Mouse (Mus musculus): Measurements from ENCODE around the gene Arfgap3.
"Not testable (repeated sequence)": the region's sequence is repeated elsewhere in the genome, so short reads cannot be mapped to it uniquely, and the experiment has no call there.

The Arfgap3 gene

DNA sequence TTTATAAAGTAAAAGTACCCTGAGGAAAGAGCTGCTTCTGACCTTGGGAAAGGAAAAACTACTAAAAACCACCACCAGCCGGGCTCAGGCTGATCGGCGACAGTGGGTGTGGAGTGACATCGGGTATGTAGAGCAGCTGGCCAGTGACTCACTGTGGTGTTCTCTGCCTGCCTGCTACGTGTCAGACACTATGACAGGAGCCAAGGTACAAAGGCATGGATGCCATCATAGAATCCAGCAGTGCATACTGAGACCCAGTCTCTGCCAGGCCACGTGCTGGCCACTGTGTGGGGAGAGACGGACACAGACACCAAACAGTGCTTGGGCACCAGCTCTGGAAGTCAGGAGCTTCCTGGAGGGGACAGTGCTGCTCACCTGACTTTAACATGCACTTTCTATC, 5.1 kb downstream of the Arfgap3 start:
- DNase-seq (ENCODE audit: low spot score): no peak

DNA sequence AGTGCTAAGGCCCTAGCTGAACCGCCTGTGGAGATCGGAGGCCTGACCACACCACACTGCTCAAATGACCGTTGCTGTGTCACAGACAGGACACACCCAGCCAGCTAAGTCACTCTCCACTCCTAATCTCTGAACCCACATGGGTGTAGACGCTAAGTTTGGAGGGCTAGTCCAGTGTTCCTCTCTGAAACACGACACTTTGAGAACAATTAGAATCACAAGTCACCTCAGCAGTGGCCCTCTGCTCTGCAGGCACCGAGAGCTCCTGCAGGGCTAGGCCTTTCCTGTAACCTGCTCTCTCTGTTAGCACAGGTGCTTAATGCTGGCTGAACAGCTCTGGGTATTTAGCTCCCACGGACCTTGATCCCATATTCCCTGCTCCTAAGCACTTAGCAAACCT, 5.9 kb downstream of the Arfgap3 start:
- DNase-seq (ENCODE audit: low spot score): no peak

DNA sequence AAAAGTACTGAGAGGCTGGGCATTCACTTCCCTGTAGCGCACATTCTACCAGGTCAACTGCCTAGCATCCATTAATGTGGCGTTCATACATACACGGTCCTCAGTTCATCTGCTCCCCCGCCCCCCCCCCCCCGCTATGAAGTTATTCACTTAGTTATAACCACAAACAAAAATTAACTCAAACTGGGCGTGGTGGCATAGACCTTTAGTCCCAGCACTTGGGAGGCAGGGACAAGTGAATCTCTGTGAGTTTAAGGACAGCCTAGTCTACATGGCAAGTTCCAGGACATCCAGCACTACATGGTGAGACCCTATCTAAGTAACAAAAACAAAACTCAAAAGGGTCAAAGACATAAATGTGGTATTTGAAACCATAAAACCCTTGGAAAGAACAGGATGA, 11.1 kb downstream of the Arfgap3 start:
- DNase-seq (ENCODE audit: low spot score): no peak

DNA sequence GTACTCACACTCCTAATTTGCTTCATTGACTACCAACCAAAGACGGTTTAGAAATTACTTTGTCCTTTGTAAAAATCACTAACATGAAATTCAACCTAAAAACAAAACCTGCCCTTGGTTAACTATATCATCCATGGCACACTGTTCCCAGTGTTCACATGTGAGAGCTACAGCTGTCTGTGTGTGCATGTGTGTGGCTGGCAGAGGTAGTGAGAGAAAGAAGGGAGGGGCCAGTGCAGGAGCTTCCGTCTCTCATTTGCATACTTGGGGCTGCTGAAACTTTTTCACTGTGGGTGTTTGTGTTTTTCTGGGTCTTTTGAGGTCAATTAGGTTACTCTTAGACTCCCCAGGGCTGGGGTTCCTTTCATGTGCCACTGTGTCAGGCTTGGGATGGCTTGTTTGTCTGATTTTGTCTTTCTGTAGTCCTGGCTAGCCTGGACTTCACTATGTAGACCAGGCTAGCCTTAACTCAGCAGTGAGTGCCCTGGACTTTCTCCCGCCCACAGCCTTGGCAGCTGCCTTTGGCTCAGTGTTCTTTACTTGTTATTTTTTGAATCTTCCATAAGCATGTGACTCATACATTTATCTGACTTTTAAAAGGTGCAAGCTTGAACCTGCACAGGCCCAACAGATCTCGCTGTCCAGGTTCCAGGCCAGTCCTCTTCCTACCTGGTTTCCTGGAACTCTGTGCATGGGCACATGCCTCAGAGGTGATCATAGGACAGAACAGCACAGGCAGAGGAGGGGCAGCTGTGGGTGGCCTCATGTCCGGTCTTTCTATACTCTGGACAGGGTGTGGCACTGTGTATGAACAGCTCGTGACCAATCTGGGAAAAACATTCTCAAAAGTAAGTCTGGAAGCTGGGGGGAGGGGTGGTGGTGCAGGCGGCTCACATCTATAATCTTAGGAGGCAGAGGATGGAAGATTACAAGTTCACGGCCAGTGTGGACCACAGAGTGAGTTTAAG, 11.9 kb downstream of the Arfgap3 start:
- no peak for DNase-seq (ENCODE audit: low spot score)

DNA sequence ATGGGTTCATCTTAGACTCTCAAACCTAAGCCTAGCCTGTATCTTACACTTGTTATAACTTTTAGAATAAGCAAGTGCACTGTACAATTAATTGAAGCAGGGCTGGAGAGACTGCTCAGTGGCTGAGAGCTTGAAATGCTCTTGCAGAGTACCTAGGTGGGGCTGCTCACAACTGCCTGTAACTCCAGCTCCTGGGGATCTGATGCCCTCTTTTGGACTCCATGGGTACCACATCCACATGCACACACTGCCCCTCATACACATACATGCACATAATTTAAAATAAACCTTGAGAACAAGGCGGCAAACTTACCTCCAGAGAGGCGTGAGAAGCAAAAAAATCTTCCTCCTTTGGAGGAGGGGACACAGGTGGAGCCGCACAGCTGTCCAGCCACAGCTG, 17.7 kb downstream of the Arfgap3 start:
- DNase-seq (ENCODE audit: low spot score): no peak

GRCm38 (mm10) chr15:83328952-83329351, 21.1 kb downstream of the Arfgap3 start:
- DNase-seq (ENCODE audit: low spot score): no peak

GRCm38 (mm10) chr15:83323071-83323470, 27.0 kb downstream of the Arfgap3 start:
- no peak for DNase-seq (ENCODE audit: low spot score)

DNA sequence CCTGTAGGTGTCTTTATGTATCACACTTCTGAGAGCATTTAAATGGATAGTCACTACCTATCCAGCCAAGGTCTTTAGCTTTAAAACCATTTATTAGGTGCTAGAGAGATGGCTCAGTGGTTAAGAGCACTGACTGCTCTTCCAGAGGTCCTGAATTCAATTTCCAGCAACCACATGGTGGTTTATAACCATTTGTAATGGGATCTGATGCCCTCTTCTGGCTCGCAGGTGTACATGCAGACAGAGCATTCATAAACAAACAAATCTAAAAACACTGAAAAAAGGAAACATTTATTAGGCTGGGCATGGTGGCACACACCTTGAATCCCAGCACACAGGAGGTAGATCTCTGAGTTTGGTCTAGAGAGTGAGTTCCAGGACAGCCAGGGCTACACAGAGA, 35.1 kb downstream of the Arfgap3 start:
- DNase-seq (ENCODE audit: low spot score): no peak

- no peak for DNase-seq (ENCODE audit: low spot score)
Observed at GRCm38 (mm10) chr15:83309878-83310277, 40.2 kb downstream of the Arfgap3 start.

DNA sequence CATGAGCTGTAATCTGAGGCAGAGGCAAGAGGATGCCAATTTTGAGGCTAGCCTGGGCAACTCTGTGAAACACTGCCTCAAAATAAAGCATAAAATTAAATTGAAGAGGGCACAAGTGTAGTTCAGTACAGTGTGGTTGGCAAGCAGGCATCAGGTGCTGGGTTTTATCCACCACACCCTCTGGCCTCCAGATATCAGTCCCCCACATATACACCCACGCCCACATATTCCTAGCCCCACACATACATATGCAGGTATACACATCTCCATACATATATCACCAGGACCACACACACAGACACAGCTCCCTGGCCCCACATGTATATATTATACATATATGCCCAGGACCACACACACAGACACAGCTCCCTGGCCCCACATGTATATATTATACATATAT, 41.3 kb downstream of the Arfgap3 start:
- not testable (repeated sequence) for DNase-seq (ENCODE audit: low spot score)

GRCm38 (mm10) chr15:83306181-83306580, 43.9 kb downstream of the Arfgap3 start:
- DNase-seq (ENCODE audit: low spot score): no peak

DNA sequence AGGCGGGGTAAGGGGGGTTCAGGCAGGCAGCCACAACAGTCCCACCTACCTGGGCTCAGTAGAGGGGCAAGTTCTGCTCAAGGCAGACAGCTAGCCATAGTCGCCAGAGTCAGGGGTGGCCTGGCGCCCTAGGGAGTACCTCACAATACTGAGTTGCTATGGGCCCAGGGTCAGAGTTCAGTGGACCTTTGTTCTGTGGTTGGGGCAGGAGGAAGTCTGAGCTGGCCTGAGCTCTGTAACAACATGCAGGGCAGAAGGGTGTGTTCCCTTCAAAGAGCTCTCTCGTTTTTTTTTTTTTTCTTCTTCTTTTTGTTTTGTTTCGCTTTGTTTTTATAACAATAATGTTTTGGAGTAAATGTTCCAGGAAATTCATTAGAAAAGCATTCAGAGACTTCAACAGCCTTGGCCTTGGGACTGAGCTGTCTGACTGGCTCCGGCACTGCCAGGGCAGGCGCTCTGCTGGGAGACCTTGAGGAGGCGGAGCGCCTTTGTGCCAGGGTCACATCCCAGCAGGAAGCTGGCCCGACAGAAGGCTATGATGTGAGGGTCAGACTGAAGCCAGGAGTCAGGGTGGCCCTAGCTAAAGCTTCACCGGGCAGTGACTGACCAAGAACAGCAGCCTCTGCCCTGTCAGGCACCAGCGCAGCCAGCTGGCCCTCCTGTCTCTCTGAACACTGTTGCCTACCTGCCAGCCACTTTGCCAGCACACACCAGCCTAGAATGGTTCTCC, 44.7 kb downstream of the Arfgap3 start:
- no peak for DNase-seq (ENCODE audit: low spot score)

DNA sequence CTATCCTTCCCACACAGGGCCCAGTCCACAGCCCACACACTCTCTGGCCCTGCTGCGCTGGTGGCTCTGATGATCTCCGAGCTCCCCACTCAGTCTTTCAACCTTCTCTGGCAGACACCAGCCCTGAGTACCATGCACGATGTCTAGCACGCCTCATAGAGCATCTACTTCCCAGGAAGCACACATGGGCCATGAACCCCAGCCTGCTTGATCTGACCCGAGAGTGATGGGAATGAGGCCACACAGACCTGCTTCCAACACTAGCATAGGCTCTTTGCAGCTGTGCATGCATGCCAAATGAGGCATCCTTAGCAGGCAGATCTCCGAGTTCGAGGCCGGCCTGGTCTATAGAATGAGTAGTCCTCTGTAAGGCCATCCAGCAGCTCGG, 45.2 kb downstream of the Arfgap3 start:
- no peak for DNase-seq (ENCODE audit: low spot score)

GRCm38 (mm10) chr15:83303656-83304484, 46.2 kb downstream of the Arfgap3 start:
- DNase-seq (ENCODE audit: low spot score): no peak

- DNase-seq (ENCODE audit: low spot score): no peak
Observed at GRCm38 (mm10) chr15:83299916-83300582, 50.0 kb downstream of the Arfgap3 start.

DNA sequence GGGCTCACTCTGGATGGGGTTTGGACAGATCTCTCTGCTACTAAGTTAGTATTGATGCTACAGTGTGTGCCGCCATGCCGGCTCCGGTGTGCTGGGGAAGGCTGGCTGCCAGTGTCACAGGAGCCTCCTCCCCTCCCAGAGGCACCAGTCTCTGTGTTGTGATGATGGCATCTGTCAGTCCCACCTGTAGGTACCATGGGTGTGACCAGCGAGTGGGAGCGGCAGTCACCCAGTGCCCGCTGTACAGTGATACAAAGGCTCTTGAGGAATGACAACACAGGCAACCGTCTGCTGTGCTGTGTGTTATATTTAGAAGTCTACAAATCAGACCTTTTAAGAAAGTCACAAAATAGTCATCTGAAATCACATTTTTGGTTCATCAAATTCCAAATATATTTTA, 50.6 kb downstream of the Arfgap3 start:
- DNase-seq (ENCODE audit: low spot score): no peak

GRCm38 (mm10) chr15:83298810-83299209, 51.2 kb downstream of the Arfgap3 start:
- DNase-seq (ENCODE audit: low spot score): no peak

- no peak for DNase-seq (ENCODE audit: low spot score)
Observed at GRCm38 (mm10) chr15:83298313-83298712, 51.7 kb downstream of the Arfgap3 start.

- no peak for DNase-seq (ENCODE audit: low spot score)
Observed at GRCm38 (mm10) chr15:83296771-83297311, 53.2 kb downstream of the Arfgap3 start.

GRCm38 (mm10) chr15:83296050-83296449, 54.0 kb downstream of the Arfgap3 start:
- DNase-seq (ENCODE audit: low spot score): no peak

- no peak for DNase-seq (ENCODE audit: low spot score)
Observed at GRCm38 (mm10) chr15:83294954-83295353, 55.1 kb downstream of the Arfgap3 start.

All from left cerebral cortex, adult 11 months (tissue).